Mouse (Mus musculus): Measurements from ENCODE around the gene Aqp5. TPM values are rescaled to one million over a fixed set of nuclear protein-coding genes. Genes with fewer than 3 reads are reported as not detected.

Gene Aqp5
- polyA plus RNA-seq (2015; fragmentation: Nextera tagmentation; extraction: Ambion mirVana): 0.30 and 0.43 TPM in 2 replicates

DNA sequence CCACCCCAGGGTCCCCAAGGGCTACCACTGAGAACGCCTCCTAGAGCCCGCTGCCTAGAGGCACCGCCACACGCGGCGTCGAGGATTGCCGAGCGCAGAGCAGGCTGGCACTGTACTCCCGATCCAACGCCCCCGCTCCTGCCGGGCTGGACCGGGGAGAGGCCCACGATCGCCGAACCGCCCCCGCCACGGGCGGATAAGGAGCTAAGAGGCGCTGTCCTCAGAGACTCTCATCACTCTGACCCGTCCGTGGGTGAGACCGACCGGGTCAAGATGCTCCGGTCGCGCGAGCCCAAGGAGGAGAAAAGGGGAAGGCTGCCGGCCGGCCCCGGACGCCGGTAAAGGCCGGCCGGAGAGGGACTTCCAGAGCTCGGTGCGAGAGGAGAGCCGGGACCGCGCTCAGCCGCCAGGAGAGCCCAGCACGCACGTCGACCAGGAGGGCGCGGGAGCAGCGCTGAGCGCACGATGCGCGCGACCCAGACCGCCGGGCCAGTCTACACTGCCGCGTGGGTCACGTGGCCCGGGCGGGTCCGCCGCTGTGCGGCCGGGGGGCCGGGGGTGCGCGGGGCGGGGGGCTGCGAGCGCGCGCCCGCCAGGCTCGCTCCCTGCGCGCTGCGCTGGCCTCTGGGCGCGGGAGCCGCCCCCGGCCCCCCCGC is at the start of gene Aqp5:
Aqp5 (plus strand) TSS at position 354 of the 656 bp plus-strand sequence.
- peaks cover 9% of the 10 kb centered on the region for H3K4me1 ChIP-seq
- H3K4me2 ChIP-seq: peak within 1 kb of the TSS; percentile 79
- 0 out of 2 replicates have a peak, but pooled peaks have one; percentile 43 for ATAC-seq (ENCODE audit: insufficient read depth, low FRiP score, low read depth)
- H3K9me3 ChIP-seq: no peaks in the 10 kb centered on the region
- H3K9ac ChIP-seq: no peak within 1 kb of the TSS
- no peak within 1 kb of the TSS for H3K27ac ChIP-seq
- peak within 1 kb of the TSS; percentile 38 for H3K4me3 ChIP-seq (replicated peaks)
- no peaks in the 10 kb centered on the region for H3K36me3 ChIP-seq
- peaks cover 100% of the 10 kb centered on the region for H3K27me3 ChIP-seq (replicated peaks)
- 2% methylated on average over 51 of the region's 83 CpGs for WGBS

DNA sequence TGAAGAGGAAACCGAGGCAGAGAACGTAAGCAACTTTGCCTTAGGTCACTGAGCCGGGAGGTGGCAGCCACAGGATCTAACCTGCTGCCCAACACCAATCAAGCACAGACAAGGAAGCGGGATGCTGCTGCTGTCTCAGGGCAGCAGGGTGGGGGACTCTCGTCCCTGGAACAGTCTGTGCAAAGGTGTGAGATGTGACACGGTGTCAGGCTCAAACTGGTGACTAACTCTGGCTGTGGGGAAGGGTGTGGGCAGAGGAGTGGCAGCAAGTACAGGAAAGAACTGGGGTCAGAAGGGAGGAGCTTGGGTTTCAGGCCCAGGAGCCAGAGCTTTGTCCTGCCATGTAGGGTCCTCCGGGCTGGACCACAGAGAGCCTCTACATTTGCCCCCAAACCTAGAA is 46.5 kb upstream of the Aqp5 start:
- H3K4me3 ChIP-seq (replicated peaks): no peak overlapping the region
- no peak overlapping the region for H3K9ac ChIP-seq
- no peaks in the 10 kb centered on the region for H3K9me3 ChIP-seq
- no peaks in the 10 kb centered on the region for H3K36me3 ChIP-seq
- no peak overlapping the region for H3K4me2 ChIP-seq
- 45% methylated on average over 7 of the region's 7 CpGs for WGBS
- H3K4me1 ChIP-seq: 0 out of 2 replicates have a peak, but pooled peaks cover 5% of the 10 kb centered on the region
- H3K27me3 ChIP-seq (replicated peaks): no peaks in the 10 kb centered on the region; the same call in 1 of the 2 replicates
- H3K27ac ChIP-seq: no peak overlapping the region
- ATAC-seq (ENCODE audit: insufficient read depth, low FRiP score, low read depth): no peak

GRCm38 (mm10) chr15:99546596-99546995 is 44.0 kb upstream of the Aqp5 start:
- Histone ChIP-seq H3K9me3 (no peaks in the 10 kb centered on the region), H3K4me2 (no peak overlapping the region), H3K4me1 (0 out of 2 replicates have a peak, but pooled peaks cover 5% of the 10 kb centered on the region), H3K27ac (no peak overlapping the region), H3K9ac (no peak overlapping the region), H3K27me3 (replicated peaks) (no peaks in the 10 kb centered on the region; the same call in 1 of the 2 replicates), H3K4me3 (replicated peaks) (no peak overlapping the region), H3K36me3 (no peaks in the 10 kb centered on the region)
- WGBS: 72% methylated on average over 11 of the region's 11 CpGs
- ATAC-seq (ENCODE audit: insufficient read depth, low FRiP score, low read depth): no peak

GRCm38 (mm10) chr15:99547732-99548131 is 42.9 kb upstream of the Aqp5 start:
- Histone ChIP-seq H3K9ac (no peak overlapping the region), H3K36me3 (no peaks in the 10 kb centered on the region), H3K4me2 (no peak overlapping the region), H3K27me3 (replicated peaks) (no peaks in the 10 kb centered on the region; the same call in 1 of the 2 replicates), H3K27ac (no peak overlapping the region), H3K4me1 (0 out of 2 replicates have a peak, but pooled peaks cover 5% of the 10 kb centered on the region), H3K9me3 (no peaks in the 10 kb centered on the region), H3K4me3 (replicated peaks) (no peak overlapping the region)
- WGBS: 70% methylated on average over 6 of the region's 6 CpGs
- no peak for ATAC-seq (ENCODE audit: insufficient read depth, low FRiP score, low read depth)

DNA sequence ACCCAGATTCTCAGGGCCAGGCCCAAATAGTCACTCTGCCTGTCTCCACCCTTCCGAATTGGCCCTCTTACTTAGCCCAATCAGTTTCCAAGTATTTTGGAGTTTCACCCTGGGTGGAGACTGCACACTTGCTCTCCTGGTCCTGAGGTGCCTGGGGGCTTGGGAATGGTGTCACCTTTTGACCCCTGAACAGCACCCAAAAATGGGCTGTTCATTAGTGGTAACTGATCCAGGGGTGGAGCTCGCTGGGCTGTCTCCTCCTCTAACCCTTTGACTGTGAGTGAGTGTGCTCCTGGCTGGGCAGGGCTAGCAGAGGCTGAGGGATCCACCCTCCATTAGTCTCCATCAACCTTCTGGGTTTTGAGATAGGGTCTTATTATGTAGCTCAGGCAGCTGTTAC is 40.7 kb upstream of the Aqp5 start:
- Histone ChIP-seq H3K9ac (no peak overlapping the region), H3K4me1 (0 out of 2 replicates have a peak, but pooled peaks cover 5% of the 10 kb centered on the region), H3K4me3 (replicated peaks) (no peak overlapping the region), H3K9me3 (no peaks in the 10 kb centered on the region), H3K4me2 (no peak overlapping the region), H3K27ac (no peak overlapping the region), H3K36me3 (no peaks in the 10 kb centered on the region), H3K27me3 (replicated peaks) (no peaks in the 10 kb centered on the region)
- WGBS: 40% methylated on average over 2 of the region's 2 CpGs
- no peak; the same call in 1 of the 2 replicates for ATAC-seq (ENCODE audit: insufficient read depth, low FRiP score, low read depth)

- Histone ChIP-seq H3K27me3 (replicated peaks) (no peaks in the 10 kb centered on the region), H3K4me2 (no peak overlapping the region), H3K4me3 (replicated peaks) (no peak overlapping the region), H3K4me1 (no peaks in the 10 kb centered on the region), H3K9ac (no peak overlapping the region), H3K36me3 (no peaks in the 10 kb centered on the region), H3K9me3 (no peaks in the 10 kb centered on the region), H3K27ac (no peak overlapping the region)
- ATAC-seq (ENCODE audit: insufficient read depth, low FRiP score, low read depth): no peak
- 38% methylated on average over 6 of the region's 6 CpGs for WGBS
Measured at GRCm38 (mm10) chr15:99553767-99554166, 36.8 kb upstream of the Aqp5 start.

- no peak for ATAC-seq (ENCODE audit: insufficient read depth, low FRiP score, low read depth)
- Histone ChIP-seq H3K4me1 (no peaks in the 10 kb centered on the region), H3K36me3 (no peaks in the 10 kb centered on the region), H3K27ac (no peak overlapping the region), H3K27me3 (replicated peaks) (no peaks in the 10 kb centered on the region), H3K9me3 (no peaks in the 10 kb centered on the region), H3K4me3 (replicated peaks) (no peak overlapping the region), H3K4me2 (no peak overlapping the region), H3K9ac (no peak overlapping the region)
- 91% methylated on average over 1 of the region's 1 CpGs for whole genome bisulfite sequencing
Measured at GRCm38 (mm10) chr15:99558947-99559346, 31.6 kb upstream of the Aqp5 start.

DNA sequence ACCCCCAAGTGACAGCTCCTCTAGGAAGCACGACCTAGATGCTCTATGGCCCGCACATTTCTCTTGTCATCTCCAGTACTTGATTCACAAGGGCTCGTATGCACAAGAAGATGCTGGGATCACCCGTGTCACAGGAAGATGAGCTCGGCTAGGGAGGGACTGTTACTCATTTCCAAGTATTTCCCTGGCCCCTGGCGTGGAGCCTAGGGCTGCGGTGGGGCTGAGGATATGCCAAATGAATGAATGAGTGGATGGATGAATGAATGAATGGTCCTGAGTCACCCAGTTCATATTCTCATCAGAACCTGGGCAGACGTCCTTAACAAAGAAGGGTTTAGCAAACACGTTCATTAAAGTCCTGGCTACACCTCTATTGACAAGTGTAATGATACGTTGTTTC is 30.3 kb upstream of the Aqp5 start:
- Histone ChIP-seq H3K36me3 (no peaks in the 10 kb centered on the region), H3K4me2 (no peak overlapping the region), H3K9ac (no peak overlapping the region), H3K27me3 (replicated peaks) (no peaks in the 10 kb centered on the region), H3K9me3 (no peaks in the 10 kb centered on the region), H3K4me3 (replicated peaks) (no peak overlapping the region), H3K27ac (no peak overlapping the region), H3K4me1 (no peaks in the 10 kb centered on the region)
- 65% methylated on average over 10 of the region's 10 CpGs for WGBS
- ATAC-seq (ENCODE audit: insufficient read depth, low FRiP score, low read depth): no peak

DNA sequence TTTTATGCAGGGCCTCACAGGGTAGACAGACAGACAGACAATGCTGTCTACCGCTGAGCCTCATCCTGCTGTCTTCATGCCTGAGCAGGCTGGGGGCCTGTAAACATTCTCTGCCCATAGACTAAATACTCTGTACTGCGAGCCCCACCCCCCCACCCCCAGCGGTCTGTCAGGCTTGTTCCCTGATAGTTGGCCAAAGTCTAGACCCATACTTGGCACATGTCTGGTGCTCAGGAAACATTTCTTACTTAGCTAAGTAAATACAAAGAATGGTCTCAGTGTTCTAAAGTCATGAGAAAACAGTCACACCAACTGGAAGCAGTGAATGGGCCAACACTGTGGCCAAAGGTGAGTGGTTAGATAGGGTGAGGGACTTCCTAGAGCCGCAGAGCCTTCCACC is 23.2 kb upstream of the Aqp5 start:
- no peak for ATAC-seq (ENCODE audit: insufficient read depth, low FRiP score, low read depth)
- Histone ChIP-seq H3K4me2 (no peak overlapping the region), H3K27ac (no peak overlapping the region), H3K9ac (no peak overlapping the region), H3K4me3 (replicated peaks) (no peak overlapping the region), H3K4me1 (no peaks in the 10 kb centered on the region), H3K9me3 (no peaks in the 10 kb centered on the region), H3K27me3 (replicated peaks) (0 out of 2 replicates have a peak, but pooled peaks cover 3% of the 10 kb centered on the region), H3K36me3 (no peaks in the 10 kb centered on the region)
- WGBS: 59% methylated on average over 4 of the region's 4 CpGs

DNA sequence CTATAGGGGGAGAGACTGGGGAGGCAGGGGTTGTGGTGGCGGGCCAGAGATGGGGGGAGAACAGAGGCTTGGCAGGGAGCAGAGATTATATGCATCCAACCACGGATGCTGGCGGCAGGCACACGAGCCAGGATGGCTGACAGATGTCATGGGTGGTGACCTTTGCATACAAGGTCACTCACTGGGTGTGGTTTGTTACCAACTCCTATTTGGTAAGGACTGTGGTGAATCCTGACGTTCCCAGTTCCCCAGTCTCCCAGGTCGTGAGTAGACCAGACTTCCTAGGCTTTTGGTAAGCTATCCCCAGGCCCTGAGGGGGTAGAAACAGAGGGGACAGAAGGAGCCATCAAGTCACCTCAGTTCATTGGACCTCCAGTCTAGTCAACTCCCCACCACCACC is 21.9 kb upstream of the Aqp5 start:
- H3K4me2 ChIP-seq: no peak overlapping the region
- H3K9ac ChIP-seq: no peak overlapping the region
- H3K27ac ChIP-seq: no peak overlapping the region
- no peaks in the 10 kb centered on the region for H3K4me1 ChIP-seq
- WGBS: 57% methylated on average over 6 of the region's 6 CpGs
- no peaks in the 10 kb centered on the region for H3K36me3 ChIP-seq
- no peak overlapping the region for H3K4me3 ChIP-seq (replicated peaks)
- ATAC-seq (ENCODE audit: insufficient read depth, low FRiP score, low read depth): no peak
- H3K27me3 ChIP-seq (replicated peaks): 0 out of 2 replicates have a peak, but pooled peaks cover 3% of the 10 kb centered on the region
- no peaks in the 10 kb centered on the region for H3K9me3 ChIP-seq

- Histone ChIP-seq H3K36me3 (no peaks in the 10 kb centered on the region), H3K4me1 (no peaks in the 10 kb centered on the region), H3K9me3 (no peaks in the 10 kb centered on the region), H3K4me3 (replicated peaks) (no peak overlapping the region), H3K27me3 (replicated peaks) (peaks cover 3% of the 10 kb centered on the region; the same call in 1 of the 2 replicates), H3K4me2 (no peak overlapping the region), H3K27ac (no peak overlapping the region), H3K9ac (no peak overlapping the region)
- no peak for ATAC-seq (ENCODE audit: insufficient read depth, low FRiP score, low read depth)
- WGBS: 71% methylated on average over 10 of the region's 10 CpGs
Measured at GRCm38 (mm10) chr15:99569123-99569522, 21.5 kb upstream of the Aqp5 start.

GRCm38 (mm10) chr15:99578802-99579485 is 11.6 kb upstream of the Aqp5 start, which contains the start of gene Aqp2:
Aqp2 (plus strand) TSS chr15:99579055.
- no peak within 1 kb of the TSS for H3K9ac ChIP-seq
- 83% methylated on average over 26 of the region's 26 CpGs for WGBS
- no peak within 1 kb of the TSS for H3K4me3 ChIP-seq (replicated peaks)
- H3K9me3 ChIP-seq: no peaks in the 10 kb centered on the region
- no peak within 1 kb of the TSS for H3K4me2 ChIP-seq
- no peaks in the 10 kb centered on the region for H3K36me3 ChIP-seq
- peaks cover 58% of the 10 kb centered on the region for H3K27me3 ChIP-seq (replicated peaks)
- ATAC-seq (ENCODE audit: insufficient read depth, low FRiP score, low read depth): no peak
- no peak within 1 kb of the TSS for H3K27ac ChIP-seq
- H3K4me1 ChIP-seq: peaks cover 7% of the 10 kb centered on the region

All from stomach, embryonic 15.5 days (tissue).